Comparison of ENCODE assay signal across 18 mouse cellular contexts in genomic region chr5:81556008-81556407, GRCm38 (mm10).
DNase-seq lines count a peak whose midpoint lies in the region; ATAC-seq and TF ChIP-seq lines count a peak whose summit lies in the region.
"Had no signal": no experiment of that assay in that cellular context is flagged by ENCODE, and none has a peak within 500 bp of the region (broad histone marks: within the 10 kb centered on the region; RNA-seq: fewer than 3 reads in every experiment).

No protein-coding gene starts in this region.

- no peak for TF ChIP-seq CTCF in forebrain, postnatal 0 days (IDR thresholded peaks at IDR 0.05; ENCODE audit: low read depth)
- TF ChIP-seq CTCF in lung, postnatal 0 days (IDR thresholded peaks at IDR 0.05) = no peak

- H3K36me3 ChIP-seq in ES-E14 (ENCODE audit: control insufficient read depth, insufficient read depth, low read length, poor library complexity, severe bottlenecking) = no peaks in the 10 kb centered on the region
- H3K36me3 ChIP-seq in forebrain, postnatal 0 days (ENCODE audit: insufficient read depth) = no peaks in the 10 kb centered on the region
- no peaks in the 10 kb centered on the region for H3K36me3 ChIP-seq in midbrain, embryonic 13.5 days
- H3K36me3 ChIP-seq in lung, postnatal 0 days (ENCODE audit: insufficient read depth, low read length) = no peaks in the 10 kb centered on the region
- H3K36me3 ChIP-seq: embryonic facial prominence, embryonic 12.5 days had no signal

- H3K27ac ChIP-seq in ES-E14 (ENCODE audit: insufficient read depth, low read depth, low read length, poor library complexity, severe bottlenecking) = peak overlapping the region; percentile 82; the same call in 1 of the 2 replicates
- no peak overlapping the region for H3K27ac ChIP-seq in forebrain, postnatal 0 days (ENCODE audit: low read depth, low read length)
- no peak overlapping the region for H3K27ac ChIP-seq in midbrain, embryonic 13.5 days
- no peak overlapping the region for H3K27ac ChIP-seq in lung, postnatal 0 days (ENCODE audit: low read length)
- H3K27ac ChIP-seq: embryonic facial prominence, embryonic 12.5 days; gastrocnemius, adult 2 months; heart, adult 2 months; kidney, postnatal 0 days had no signal

- peak overlapping the region; percentile 79 to 87 for H3K4me3 ChIP-seq in ES-E14 (ENCODE audit: insufficient read depth in 1 of 2, low read depth in 1 of 2, low read length in 2 of 2, poor library complexity in 1 of 2, severe bottlenecking in 1 of 2)
- H3K4me3 ChIP-seq in forebrain, postnatal 0 days (ENCODE audit: low read depth, low read length) = no peak overlapping the region
- no peak overlapping the region for H3K4me3 ChIP-seq in midbrain, embryonic 13.5 days (replicated peaks)
- H3K4me3 ChIP-seq in lung, postnatal 0 days (ENCODE audit: low read depth, low read length) = no peak overlapping the region
- H3K4me3 ChIP-seq: embryonic facial prominence, embryonic 12.5 days; gastrocnemius, adult 2 months; heart, adult 2 months had no signal

- ATAC-seq in forebrain, postnatal 0 days = 0 out of 2 replicates have a peak, but pooled peaks have one; percentile 25
- peak; percentile 82 for ATAC-seq in midbrain, embryonic 13.5 days
- no peak for ATAC-seq in lung, postnatal 0 days
- ATAC-seq: inflammation-experienced regulatory T-cells, adult 6 months had no signal

- in situ Hi-C loops in ES-E14 (cut with MboI; ENCODE audit: low sequenced_read_pairs in 2 of 2, unreplicated experiment in 2 of 2) = no loop called here

- peaks cover 0 to 7% of the 10 kb centered on the region in 2 experiments; a peak in 1 of 4 replicates for H3K4me1 ChIP-seq in ES-E14 (ENCODE audit: control insufficient read depth in 2 of 2, insufficient read depth in 2 of 2, low read length in 2 of 2, poor library complexity in 1 of 2)
- no peaks in the 10 kb centered on the region for H3K4me1 ChIP-seq in forebrain, postnatal 0 days (ENCODE audit: insufficient read depth)
- H3K4me1 ChIP-seq in midbrain, embryonic 13.5 days (replicated peaks) = peaks cover 12% of the 10 kb centered on the region; the same call in 1 of the 2 replicates
- H3K4me1 ChIP-seq in lung, postnatal 0 days (ENCODE audit: insufficient read depth, low read depth, low read length) = no peaks in the 10 kb centered on the region
- H3K4me1 ChIP-seq: embryonic facial prominence, embryonic 12.5 days had no signal

- H3K9ac ChIP-seq in ES-E14 (ENCODE audit: insufficient read depth, low read depth, low read length, poor library complexity, severe bottlenecking) = peak overlapping the region; percentile 91; the same call in 1 of the 2 replicates
- no peak overlapping the region for H3K9ac ChIP-seq in forebrain, postnatal 0 days
- no peak overlapping the region for H3K9ac ChIP-seq in midbrain, embryonic 13.5 days (replicated peaks)
- no peak overlapping the region for H3K9ac ChIP-seq in lung, postnatal 0 days (replicated peaks; ENCODE audit: low read depth)
- H3K9ac ChIP-seq: embryonic facial prominence, embryonic 12.5 days had no signal

- no peaks in the 10 kb centered on the region for H3K9me3 ChIP-seq in ES-E14 (ENCODE audit: control insufficient read depth, insufficient read depth, low read depth, low read length)
- H3K9me3 ChIP-seq in forebrain, postnatal 0 days (ENCODE audit: low read length) = no peaks in the 10 kb centered on the region
- H3K9me3 ChIP-seq in midbrain, embryonic 13.5 days = 0 out of 2 replicates have a peak, but pooled peaks cover 2% of the 10 kb centered on the region
- no peaks in the 10 kb centered on the region for H3K9me3 ChIP-seq in lung, postnatal 0 days (ENCODE audit: low read length)
- H3K9me3 ChIP-seq: embryonic facial prominence, embryonic 12.5 days had no signal

- H3K4me2 ChIP-seq in forebrain, postnatal 0 days (ENCODE audit: low read depth) = no peak overlapping the region
- no peak overlapping the region for H3K4me2 ChIP-seq in midbrain, embryonic 13.5 days (replicated peaks)
- no peak overlapping the region for H3K4me2 ChIP-seq in lung, postnatal 0 days (replicated peaks; ENCODE audit: low read depth, low read length)
- H3K4me2 ChIP-seq: embryonic facial prominence, embryonic 12.5 days had no signal

- peak; percentile 6 for DNase-seq in embryo, embryonic 11 days
- DNase-seq in embryo, embryonic 9.5 days (ENCODE audit: extremely low spot score) = no peak
- peak; percentile 79 for DNase-seq in ES-E14 (ENCODE audit: low read depth, low spot score)
- no peak for DNase-seq in forebrain, postnatal 0 days
- DNase-seq in lung, postnatal 0 days (ENCODE audit: low spot score) = no peak
- DNase-seq in c-Kit-positive CD71-positive TER-119-positive erythroid progenitor cells, embryonic 14.5 days (ENCODE audit: low spot score) = no peak
- DNase-seq in adrenal gland, adult 18-20 months (ENCODE audit: low spot score in 2 of 2) = no peak
- DNase-seq: adrenal gland, postnatal 25 days; cerebellum, postnatal 14 days; gastrocnemius, adult 2 months; heart, adult 2 months; lung, postnatal 36 days; thymus, postnatal 25 days had no signal

- 72% methylated on average over 8 of the region's 8 CpGs for WGBS in forebrain, postnatal 0 days
- WGBS in midbrain, embryonic 13.5 days = 56% methylated on average over 8 of the region's 8 CpGs
- 86% methylated on average over 8 of the region's 8 CpGs for WGBS in lung, postnatal 0 days

- H3K27me3 ChIP-seq in forebrain, postnatal 0 days (ENCODE audit: insufficient read depth, low read length) = no peaks in the 10 kb centered on the region
- H3K27me3 ChIP-seq in midbrain, embryonic 13.5 days = no peaks in the 10 kb centered on the region
- no peaks in the 10 kb centered on the region for H3K27me3 ChIP-seq in lung, postnatal 0 days (replicated peaks; ENCODE audit: insufficient read depth, low read length)
- H3K27me3 ChIP-seq: CH12.LX; embryonic facial prominence, embryonic 12.5 days had no signal

- TF ChIP-seq EP300 in lung, postnatal 0 days (IDR thresholded peaks at IDR 0.05) = no peak

TF ChIP-seq in ES-E14, 5 proteins besides CTCF, POLR2A, EP300 and RAD21:
- TF ChIP-seq CHD2 (IDR thresholded peaks at IDR 0.05; ENCODE audit: low read depth, low read length) (peak; percentile 74; the same call in 1 of the 2 replicates), ZNF384 (IDR thresholded peaks at IDR 0.05; ENCODE audit: low read depth, low read length) (no peak)

Comparison
In these comparisons a context has a peak if more than half of its experiments do, and no peak if none do; other contexts are left out.
1. DNase-seq: peak in embryo, embryonic 11 days (single experiment) and ES-E14 (single experiment); none in embryo, embryonic 9.5 days (single experiment), forebrain, postnatal 0 days (single experiment), lung, postnatal 0 days (single experiment), c-Kit-positive CD71-positive TER-119-positive erythroid progenitor cells, embryonic 14.5 days (single experiment) and adrenal gland, adult 18-20 months (0 of 2).
2. H3K4me3 ChIP-seq: peak in ES-E14 (2 of 2); none in forebrain, postnatal 0 days (single experiment), midbrain, embryonic 13.5 days (single experiment) and lung, postnatal 0 days (single experiment).